Mouse (Mus musculus) right cerebral cortex, adult 2 months (tissue): Measurements from ENCODE around the gene Gm3646.

Experiments used
- DNase-seq, 2 experiments: peaks; one replicate each; pipeline ENCODE4 v3.0.0; 2021 to 2022; ENCODE audit warnings: low spot score in 2 of 2

The Gm3646 gene

DNA sequence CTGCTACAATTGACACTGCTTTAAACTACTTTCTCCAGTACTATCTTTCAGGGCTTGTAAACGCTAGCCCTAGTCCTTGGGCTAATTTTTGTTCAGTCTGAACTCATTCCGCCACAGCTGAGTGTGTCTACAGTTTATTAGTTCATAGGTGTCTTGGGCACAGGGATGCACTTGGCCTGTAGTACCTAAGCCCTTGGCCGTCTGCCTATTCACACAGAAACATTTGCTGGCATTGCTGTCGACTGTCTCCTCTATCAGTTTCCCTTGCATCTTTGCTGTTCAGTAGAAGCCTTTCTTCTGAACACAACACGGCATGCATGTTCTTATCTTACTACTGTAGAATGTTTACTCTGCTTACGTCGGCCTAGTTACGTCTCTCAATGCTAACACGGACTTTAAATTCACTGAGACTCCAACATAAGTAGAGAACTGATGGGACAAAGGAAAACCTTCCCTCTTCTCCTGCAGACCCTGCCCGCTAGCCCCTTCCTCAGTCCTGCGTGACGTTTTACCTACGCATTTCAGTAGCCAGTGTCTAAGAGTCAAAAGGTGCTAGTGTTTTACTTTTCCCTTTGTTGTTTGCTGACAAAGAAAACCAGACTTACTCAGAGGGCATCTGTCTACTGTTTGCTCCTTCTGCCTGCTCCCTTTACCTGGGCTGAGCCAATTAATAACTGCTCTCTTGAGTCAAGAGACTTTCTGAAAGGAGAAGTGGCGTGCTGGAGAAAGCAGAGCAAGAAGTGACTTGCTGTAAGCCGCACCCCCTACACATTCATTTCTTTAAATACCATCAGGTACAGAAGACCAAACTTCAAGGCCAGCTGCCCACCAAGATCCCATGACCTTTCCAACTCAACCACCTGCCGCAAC is 25.8 kb downstream of the Gm3646 start:
- DNase-seq = no peak

DNA sequence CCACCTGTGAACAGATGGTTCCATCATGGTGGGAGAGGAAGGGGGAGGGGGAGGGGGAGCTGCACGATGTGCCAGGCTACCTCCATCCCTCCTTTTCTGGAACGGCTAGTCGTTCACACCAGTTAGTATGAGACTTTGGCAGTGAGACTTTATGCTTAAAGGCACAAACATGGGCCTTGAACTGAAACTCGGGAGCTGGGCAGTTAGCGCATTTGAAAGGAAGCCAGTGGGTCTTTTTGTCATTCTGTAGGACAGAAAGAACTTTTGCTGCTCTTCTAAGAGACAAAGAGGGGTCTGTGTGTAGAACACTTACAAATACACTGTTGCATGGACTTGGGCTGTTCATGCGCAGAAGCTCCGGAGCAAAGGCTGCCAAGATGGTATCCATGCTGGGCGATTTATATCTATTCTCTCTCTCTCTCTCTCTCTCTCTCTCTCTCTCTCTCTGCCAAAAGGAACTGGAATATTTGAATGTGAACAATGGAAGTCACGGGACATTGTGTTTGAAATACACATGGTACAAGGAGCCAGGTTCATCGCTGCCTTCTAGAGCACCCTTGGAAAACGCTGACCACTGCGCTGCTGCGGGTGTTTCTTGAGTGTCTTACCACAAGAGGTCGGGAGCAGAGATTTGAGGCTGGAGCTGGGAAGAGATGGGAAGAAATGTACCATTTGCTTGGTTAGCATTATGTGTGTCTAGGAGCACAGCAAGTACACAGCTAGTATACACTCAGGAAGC is 31.0 kb downstream of the Gm3646 start:
- DNase-seq = no peak

DNA sequence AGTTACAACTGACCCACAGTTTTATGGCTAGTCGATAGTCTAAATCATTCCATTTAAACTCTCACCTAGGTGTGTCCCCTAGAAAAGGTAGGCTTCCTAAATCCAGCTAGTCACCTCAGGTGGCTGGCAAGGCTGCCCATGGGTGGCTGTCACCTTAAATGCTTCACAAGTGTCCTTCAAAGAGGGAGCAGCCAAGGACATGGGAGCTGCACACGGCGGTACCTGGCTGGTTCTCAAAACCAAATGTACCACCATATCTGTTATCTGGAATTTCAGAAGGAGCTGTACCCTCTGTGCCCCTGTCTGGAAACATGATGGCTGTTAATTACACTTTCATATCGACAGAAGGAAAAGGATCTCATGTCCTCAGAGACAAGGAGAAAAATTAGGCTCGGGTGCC is 31.6 kb downstream of the Gm3646 start:
- DNase-seq = no peak

DNA sequence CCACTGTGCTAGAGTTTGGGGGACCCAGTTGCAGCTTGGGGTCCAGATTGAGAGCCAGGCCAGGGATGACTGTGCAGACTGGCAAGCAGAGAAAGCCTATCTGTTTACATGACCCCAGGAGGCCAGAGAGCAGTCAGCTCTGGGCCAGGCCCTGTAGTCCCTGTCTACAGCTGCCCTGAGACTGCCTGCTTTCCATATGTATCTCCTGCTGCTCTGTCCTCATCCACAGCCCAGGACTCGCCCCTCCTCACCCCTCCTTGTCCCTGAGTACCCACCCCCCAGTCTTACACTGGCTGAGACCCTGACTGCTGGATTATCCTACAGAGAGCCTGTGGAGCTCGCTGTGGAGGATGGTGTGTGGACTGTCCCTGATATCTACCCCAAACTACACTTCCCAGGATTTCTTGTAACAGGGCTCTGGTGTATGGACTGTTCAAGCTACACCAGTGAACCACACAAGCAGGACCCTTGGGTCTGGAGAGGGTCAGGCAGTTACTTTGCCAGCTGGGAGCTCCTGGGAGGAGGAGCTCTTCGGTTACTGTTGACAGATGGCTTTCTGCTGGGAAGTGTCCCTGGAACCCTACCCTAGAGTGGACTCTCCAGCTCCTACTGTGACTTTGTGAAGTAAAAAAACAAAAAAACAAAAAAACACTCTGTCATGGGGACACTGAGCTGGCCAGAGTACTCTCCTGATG is 32.6 kb downstream of the Gm3646 start:
- DNase-seq = no peak

DNA sequence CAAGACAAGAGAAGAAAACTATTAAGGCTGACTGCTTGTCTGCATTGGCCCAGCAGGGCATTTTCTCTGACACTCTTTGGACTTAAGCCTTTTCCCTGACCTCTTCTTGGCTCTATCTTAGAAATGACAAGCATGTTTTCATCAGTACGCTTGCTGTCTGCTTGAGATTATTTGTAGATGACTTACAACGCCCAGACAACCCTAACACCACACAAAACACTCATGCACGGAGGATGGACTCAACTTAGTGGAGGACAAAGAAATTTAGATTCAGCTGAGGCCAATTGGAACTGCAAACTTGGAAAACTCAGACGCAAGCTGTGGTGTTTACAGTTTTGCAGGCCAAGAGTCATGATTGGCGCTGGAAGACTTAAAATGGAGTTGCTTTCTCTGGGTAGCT is 34.7 kb downstream of the Gm3646 start:
- no peak for DNase-seq

DNA sequence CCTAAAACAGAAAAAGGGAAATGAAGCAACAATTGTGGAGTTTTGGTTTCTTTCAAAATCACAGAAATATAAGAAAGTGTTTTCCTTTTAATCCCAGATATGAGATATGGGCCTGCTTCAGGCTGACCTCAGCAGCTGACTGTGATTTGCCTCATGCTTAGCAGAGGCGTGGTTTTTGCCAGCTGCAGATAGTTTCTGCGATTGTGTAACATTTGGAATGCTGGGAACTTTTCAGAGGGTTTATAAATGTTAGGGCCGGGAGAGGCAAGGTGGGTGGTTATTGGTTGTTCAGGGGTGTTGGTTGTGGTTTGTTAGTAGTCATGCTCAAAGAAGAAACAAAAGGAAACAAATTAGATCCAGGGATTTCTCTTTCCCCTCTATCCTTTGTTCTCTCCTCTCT is 37.1 kb downstream of the Gm3646 start:
- DNase-seq = no peak

DNA sequence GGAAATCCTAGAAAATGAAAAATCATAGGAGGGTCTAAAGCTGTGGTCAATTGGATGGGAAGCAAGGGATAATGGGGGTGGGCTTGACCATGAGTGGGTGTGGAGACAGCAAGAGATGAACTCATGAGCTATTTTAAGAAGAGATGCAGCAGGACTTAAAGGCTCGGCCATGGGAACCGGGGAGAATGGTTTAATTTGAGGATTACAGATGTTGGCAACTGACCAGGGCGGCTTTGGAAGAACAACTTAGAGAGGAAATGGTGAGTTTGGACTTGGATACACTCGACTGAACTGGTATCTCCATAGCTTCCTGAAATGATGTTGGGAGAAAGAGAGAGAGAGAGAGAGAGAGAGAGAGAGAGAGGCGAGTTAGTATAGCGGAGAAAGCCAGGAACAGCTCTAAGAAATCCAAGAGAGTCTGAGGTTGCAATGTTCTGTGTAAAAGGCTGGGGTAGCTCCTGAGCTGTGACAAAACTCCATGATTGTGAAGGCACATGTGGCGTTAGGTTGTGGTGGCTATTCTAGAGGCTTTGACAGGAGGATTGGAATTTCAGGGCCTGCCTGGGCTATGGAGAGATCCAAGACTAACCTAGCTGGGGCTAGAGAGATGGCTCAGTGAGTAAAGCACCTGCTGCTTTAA is 39.2 kb downstream of the Gm3646 start:
- DNase-seq = no peak

DNA sequence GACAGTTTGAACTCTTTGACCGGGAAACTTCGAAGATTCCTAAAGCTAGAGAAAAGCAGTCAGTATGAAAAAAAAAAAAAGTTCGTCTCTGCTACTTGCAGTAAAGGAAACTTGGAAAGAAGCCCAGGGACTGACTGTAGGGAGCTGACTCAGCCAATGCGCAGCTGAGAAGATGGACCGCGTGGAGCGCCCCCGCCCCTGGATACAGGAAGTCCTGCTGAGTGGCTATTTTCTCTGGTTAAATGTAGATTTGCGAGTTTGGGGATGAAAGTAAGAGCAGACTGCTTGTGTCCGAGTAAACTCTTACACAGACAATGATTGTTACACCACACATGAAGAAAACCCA is 43.1 kb downstream of the Gm3646 start:
- DNase-seq = peak; percentile 78 to 89

DNA sequence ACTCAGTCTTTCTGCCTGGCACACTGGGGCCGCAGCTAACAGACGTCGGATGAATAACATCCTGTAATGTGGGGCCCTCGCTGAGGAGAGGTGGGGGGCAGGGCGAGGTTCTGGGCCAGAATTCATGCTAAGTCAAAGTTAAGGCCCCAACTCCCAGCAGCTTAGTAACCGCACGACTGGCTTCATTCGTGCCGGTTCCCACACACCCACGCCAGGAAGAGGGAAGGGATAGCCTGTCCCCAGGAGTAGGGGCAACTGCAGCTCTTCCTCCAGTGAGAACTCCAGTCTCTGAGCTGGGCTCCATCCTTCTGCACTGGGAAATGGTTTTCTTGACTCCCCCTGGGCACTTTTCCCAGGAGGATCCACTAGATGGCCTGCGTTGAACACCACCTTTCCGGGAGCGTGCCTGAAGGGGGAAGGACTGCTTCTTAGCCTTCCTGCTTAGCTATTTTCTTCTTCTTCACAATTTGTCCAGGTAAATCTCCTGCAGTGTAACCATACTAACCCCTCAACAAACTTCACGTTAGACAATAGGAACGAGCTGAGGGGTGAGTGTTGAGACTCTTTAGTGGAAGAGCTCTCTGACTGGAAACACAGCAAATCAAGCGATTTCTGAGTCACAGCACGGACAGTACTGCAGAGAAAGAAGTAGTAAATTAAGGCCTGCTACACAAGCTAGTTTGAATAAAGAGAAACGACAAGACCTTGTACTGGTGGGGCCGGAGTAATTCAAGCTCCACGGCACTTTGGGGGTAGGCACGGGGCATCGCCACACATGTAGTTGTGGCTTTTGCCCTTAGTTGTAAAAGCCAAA is 43.7 kb downstream of the Gm3646 start:
- peak; percentile 65 to 67 for DNase-seq

DNA sequence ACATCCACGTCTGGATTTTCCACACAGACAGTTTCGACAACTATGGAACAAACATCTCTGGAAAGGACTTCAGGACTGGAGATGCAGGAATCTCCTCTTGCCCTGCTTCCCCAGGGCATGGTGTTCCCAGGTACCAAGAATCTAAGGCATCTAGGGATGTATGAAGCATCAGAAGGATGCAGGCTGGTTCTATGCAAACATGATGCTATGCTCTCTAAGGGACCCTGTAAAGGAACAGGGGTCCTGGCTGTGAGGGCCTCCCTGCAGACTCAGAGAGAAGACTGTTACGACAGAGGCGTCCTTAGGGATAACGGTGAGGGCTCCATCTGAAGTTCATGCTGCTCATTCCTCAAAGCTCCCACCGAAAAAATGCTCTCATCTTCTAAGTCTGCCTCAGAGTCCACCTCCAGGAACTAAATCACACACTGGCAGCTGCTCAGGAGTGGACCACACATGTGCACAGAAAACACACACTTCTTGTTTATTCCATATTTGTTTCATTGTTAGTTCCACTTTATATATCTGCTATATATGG is 44.9 kb downstream of the Gm3646 start:
- DNase-seq = no peak

DNA sequence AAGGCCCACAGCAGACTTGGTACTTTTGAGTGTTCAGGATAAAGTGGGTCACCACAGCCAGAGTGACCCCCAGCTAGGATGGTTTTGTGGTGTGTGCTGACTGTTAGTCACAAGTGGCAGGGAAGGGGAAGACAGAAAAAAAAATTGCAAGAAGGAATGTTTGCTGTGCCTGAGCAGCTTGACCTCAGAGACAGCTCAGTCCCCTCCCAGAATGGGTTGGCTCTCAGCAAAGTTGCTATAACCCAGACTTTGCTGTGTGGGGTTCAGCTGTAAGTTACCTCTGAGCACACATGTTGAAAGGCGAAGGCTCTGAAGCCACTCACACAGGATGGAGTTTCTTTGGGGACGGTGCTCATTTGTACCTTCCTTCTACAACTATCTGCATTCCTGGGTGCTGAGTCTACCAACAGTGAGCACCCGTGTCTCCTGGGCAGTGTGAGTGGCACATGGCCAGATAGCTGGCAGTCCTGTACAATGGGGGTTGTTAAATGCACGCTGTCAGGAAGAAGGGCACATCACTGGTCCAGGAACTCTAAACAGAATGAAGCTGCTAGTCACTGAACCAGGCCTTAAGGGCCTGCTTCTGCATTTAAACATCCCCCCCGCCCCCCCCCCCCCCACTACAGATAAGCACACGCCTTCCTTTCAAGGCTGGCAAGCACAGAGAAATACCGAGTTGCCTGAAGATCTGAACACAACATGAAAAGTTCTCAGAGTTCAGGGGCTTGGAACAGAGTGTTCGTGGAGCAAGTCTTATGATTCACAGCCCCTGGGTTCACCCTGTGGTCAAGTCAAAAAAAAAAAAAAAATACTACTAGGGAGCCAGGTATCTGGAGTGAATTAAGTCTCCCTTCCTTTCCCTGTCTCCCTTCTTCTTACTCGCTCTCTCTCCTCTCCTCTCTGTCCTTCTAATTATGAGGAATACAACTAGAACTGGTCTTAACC is 45.6 kb downstream of the Gm3646 start:
- DNase-seq = no peak

DNA sequence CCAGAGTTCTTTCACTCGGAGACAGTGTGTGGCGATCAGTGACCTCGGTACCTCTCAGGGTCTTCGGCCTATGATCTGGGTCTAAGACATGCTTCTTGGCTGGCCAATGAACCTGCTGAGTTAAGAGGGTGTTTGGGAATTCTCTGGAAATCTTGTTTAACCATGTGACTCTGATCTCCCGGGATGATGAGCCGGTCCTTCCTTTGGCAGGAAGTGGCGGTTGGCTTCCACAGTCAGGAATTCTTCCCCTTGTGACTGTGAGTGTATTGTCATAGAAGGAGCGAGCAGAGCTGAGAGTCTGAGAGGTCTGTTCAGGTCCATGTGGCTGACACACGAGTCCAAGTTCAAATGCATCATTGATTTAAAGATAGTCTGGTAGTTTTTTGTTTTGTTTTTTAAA is 46.9 kb downstream of the Gm3646 start:
- no peak for DNase-seq

DNA sequence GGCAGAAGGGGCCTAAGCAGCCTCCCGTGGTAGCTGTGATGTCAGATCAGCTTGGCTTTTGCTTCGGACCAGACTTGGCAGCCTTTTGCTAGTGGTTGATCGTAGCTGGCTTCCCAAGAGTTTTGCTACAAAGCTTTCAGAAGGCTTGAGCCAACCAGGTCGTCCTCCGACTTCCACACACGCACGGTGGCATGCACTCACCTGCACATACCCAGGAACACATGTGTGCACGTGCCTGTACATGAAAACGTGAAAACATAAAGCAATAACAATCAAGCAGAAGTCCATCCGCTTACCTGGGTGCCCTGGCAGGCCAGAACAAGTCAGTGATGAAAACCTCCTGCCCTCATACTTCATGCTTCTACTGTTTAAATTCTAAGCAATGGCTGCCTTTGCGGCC is 48.2 kb downstream of the Gm3646 start:
- DNase-seq = no peak

DNA sequence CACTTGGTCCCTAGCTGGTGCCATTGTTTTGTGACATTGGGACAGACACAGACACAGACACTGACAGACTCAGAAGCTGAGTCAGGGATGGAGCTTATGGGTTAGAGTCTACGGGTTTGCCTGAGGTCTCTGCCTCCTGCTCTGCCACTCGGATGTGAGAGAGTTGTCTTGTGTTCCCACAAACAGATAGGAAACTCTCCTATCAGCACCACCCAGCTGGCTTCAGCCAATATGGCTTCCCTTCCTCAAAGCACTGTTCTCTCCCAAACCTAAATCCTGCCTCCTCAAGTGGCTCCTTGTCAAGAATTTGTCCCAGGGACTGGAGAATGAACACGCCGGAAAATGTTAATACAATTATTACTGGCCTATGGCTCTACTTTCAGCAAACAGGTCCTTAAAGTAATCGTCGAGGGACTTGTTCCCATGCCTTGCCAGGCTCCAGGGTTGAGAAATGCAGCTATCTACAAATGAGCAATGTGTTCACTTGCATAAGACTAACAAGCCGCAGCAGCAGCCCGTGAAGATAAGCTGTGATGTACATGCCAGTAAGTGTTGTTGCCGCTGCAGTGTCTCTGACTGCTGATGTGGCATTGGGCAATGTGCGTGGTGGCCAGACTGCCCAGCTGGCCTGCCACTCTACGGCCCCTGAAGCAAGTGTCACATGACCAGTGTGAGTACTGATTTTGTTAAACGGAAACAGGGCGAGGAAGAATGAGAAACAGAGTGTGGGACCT is 50.7 kb downstream of the Gm3646 start:
- DNase-seq = no peak
